Mouse (Mus musculus) forebrain, embryonic 10.5 days (tissue): ENCODE data around the gene Fam234b. TPM values are rescaled to one million over a fixed set of nuclear protein-coding genes. Genes with fewer than 3 reads are reported as not detected.

Experiments
- DNase-seq: peaks from one replicate; pipeline ENCODE4 v3.0.0-alpha.2; 2017; ENCODE audit warnings: low spot score; ENCODE audit errors: extremely low spot score
- H3K27ac ChIP-seq: fragments of 300-500 bp; sonication (generic); 2 replicates; pipeline ENCODE4 v1.5.1; 2016; ENCODE audit warnings: mild to moderate bottlenecking
- H3K27me3 ChIP-seq: fragments of 300-500 bp; sonication (generic); 2 replicates; pipeline ENCODE4 v1.6.1; 2016; ENCODE audit warnings: mild to moderate bottlenecking; ENCODE audit not compliant: poor library complexity, severe bottlenecking
- H3K36me3 ChIP-seq: fragments of 300-500 bp; sonication (generic); replicated peaks from 2 replicates; pipeline ENCODE4 v1.6.1; 2016; ENCODE audit warnings: mild to moderate bottlenecking, moderate library complexity
- H3K4me1 ChIP-seq: fragments of 300-500 bp; sonication (generic); 2 replicates; pipeline ENCODE4 v1.6.1; 2016
- H3K4me3 ChIP-seq: fragments of 300-500 bp; sonication (generic); 2 replicates; pipeline ENCODE4 v1.5.1; 2016; ENCODE audit warnings: mild to moderate bottlenecking, moderate library complexity
- H3K9me3 ChIP-seq: fragments of 300-500 bp; sonication (generic); 2 replicates; pipeline ENCODE4 v1.6.1; 2016; ENCODE audit warnings: mild to moderate bottlenecking, moderate library complexity
- WGBS: fragments of 180-500 bp; shearing (Covaris S2); methylation state at CpG from one replicate; pipeline ENCODE4 v1.1.7; 2016; 5-methylcytosine and 5-hydroxymethylcytosine counted together
- polyA plus RNA-seq: library from polyadenylated mRNA; unstranded; fragments of >200 nt; fragmentation: Nextera tagmentation; extraction: Ambion mirVana; gene quantifications from 2 replicates; pipeline ENCODE4 v1.2.1, GENCODE M21; 2016

Fam234b gene
- polyA plus RNA-seq, 1 experiment from 2014 or later: 25.4 TPM

GRCm38 (mm10) chr6:135292391-135292790 is 94.6 kb downstream of the Fam234b start:
- Histone ChIP-seq H3K27ac (no peak overlapping the region), H3K9me3 (no peaks in the 10 kb centered on the region), H3K36me3 (no peaks in the 10 kb centered on the region), H3K4me1 (peaks cover 9% of the 10 kb centered on the region; the same call in 1 of the 2 replicates), H3K27me3 (no peaks in the 10 kb centered on the region), H3K4me3 (no peak overlapping the region)
- WGBS: 79% methylated on average over 4 of the region's 4 CpGs
- DNase-seq: no peak

GRCm38 (mm10) chr6:135294150-135294549 is 96.4 kb downstream of the Fam234b start:
- WGBS: 89% methylated on average over 6 of the region's 6 CpGs
- Histone ChIP-seq H3K27me3 (no peaks in the 10 kb centered on the region), H3K9me3 (no peaks in the 10 kb centered on the region), H3K4me3 (no peak overlapping the region), H3K36me3 (no peaks in the 10 kb centered on the region), H3K27ac (no peak overlapping the region), H3K4me1 (peaks cover 9% of the 10 kb centered on the region; the same call in 1 of the 2 replicates)
- no peak for DNase-seq

Other genes with a start within 250 kb of the Fam234b start
- 2.5 and 3.1 TPM in 2 replicates for gene Apold1, start 216.3 kb upstream of the Fam234b start, polyA plus RNA-seq
- gene Ddx47, start 186.4 kb upstream of the Fam234b start, polyA plus RNA-seq: 115 and 116 TPM in 2 replicates
- 3.8 and 4.0 TPM in 2 replicates for gene Gprc5a, start 132.3 kb upstream of the Fam234b start, polyA plus RNA-seq
- gene Gprc5d, start 79.7 kb upstream of the Fam234b start, polyA plus RNA-seq: 0.11 TPM in 1 of 2 replicates, not detected in the other
- gene Hebp1, start within 50 bp of the Fam234b start, polyA plus RNA-seq: 3.5 and 7.6 TPM in 2 replicates
- gene Gsg1, start 56.4 kb downstream of the Fam234b start, polyA plus RNA-seq: 0.16 TPM in 1 of 2 replicates, not detected in the other
- not detected in 2 replicates for gene Pbp2, start 112.4 kb downstream of the Fam234b start, polyA plus RNA-seq
- 3.4 and 5.1 TPM in 2 replicates for gene Emp1, start 164.6 kb downstream of the Fam234b start, polyA plus RNA-seq